Mouse (Mus musculus): Measurements from ENCODE around the gene Tbx3.

GRCm38 (mm10) chr5:119673716-119674605 is 3.5 kb downstream of the Tbx3 start:
- TF ChIP-seq POLR2A (IDR thresholded peaks at IDR 0.05; ENCODE audit: borderline replicate concordance, insufficient read depth, low read length) (no peak), CTCF (IDR thresholded peaks at IDR 0.05; ENCODE audit: borderline replicate concordance, insufficient read depth, low read depth, low read length) (no peak)
